ENCODE assay signal across 29 mouse cellular contexts in genomic region chr2:147369561-147369960, GRCm38 (mm10). TPM values are rescaled to one million over a fixed set of nuclear protein-coding genes. Genes with fewer than 3 reads are reported as not detected.
DNase-seq lines count a peak whose midpoint lies in the region; ATAC-seq and TF ChIP-seq lines count a peak whose summit lies in the region.
"Had no signal": no experiment of that assay in that cellular context is flagged by ENCODE, and none has a peak within 500 bp of the region (broad histone marks: within the 10 kb centered on the region; RNA-seq: fewer than 3 reads in every experiment).

No protein-coding gene starts in this region.

- dilution Hi-C loops in CH12.LX (cut with MboI; ENCODE audit: extremely low pct_ligation_motif_present, extremely low pct_unique_long_range_greater_than_20kb, low sequenced_read_pairs), result no loop called here

- H3K36me3 ChIP-seq in hindbrain, embryonic 11.5 days (ENCODE audit: control insufficient read depth, insufficient read depth, low read length), result no peaks in the 10 kb centered on the region
- no peaks in the 10 kb centered on the region for H3K36me3 ChIP-seq in hindbrain, postnatal 0 days (ENCODE audit: insufficient read depth, low read length)
- H3K36me3 ChIP-seq in CH12.LX (replicated peaks in 1 of 2; ENCODE audit: control insufficient read depth in 1 of 2, insufficient read depth in 1 of 2, low read length in 1 of 2), result no peaks in the 10 kb centered on the region
- no peaks in the 10 kb centered on the region for H3K36me3 ChIP-seq in embryonic facial prominence, embryonic 14.5 days (ENCODE audit: control insufficient read depth, insufficient read depth, low read length)
- H3K36me3 ChIP-seq: forebrain, embryonic 12.5 days had no signal

- no peak overlapping the region for H3K27ac ChIP-seq in hindbrain, embryonic 11.5 days (ENCODE audit: low read depth, low read length)
- no peak overlapping the region for H3K27ac ChIP-seq in hindbrain, postnatal 0 days
- H3K27ac ChIP-seq in CH12.LX (ENCODE audit: insufficient read depth, low read depth), result no peak overlapping the region
- no peak overlapping the region for H3K27ac ChIP-seq in embryonic facial prominence, embryonic 14.5 days (replicated peaks; ENCODE audit: low read depth, low read length)
- H3K27ac ChIP-seq: forebrain, embryonic 12.5 days; heart, adult 2 months had no signal

- no peak for ATAC-seq in hindbrain, embryonic 11.5 days (ENCODE audit: low FRiP score)
- ATAC-seq in hindbrain, postnatal 0 days, result no peak
- no peak for ATAC-seq in embryonic facial prominence, embryonic 14.5 days (ENCODE audit: low read depth)
- ATAC-seq: CD4-positive, CD25-positive, alpha-beta regulatory T cell, adult 4 months; lung, postnatal 0 days had no signal

- no peak overlapping the region for H3K4me3 ChIP-seq in hindbrain, embryonic 11.5 days (ENCODE audit: low read depth, low read length)
- H3K4me3 ChIP-seq in hindbrain, postnatal 0 days (ENCODE audit: low read length), result no peak overlapping the region
- H3K4me3 ChIP-seq in CH12.LX (replicated peaks in 1 of 3; ENCODE audit: low read depth in 2 of 3, low read length in 2 of 3, poor library complexity in 1 of 3), result no peak overlapping the region
- no peak overlapping the region for H3K4me3 ChIP-seq in embryonic facial prominence, embryonic 14.5 days (ENCODE audit: low read depth, low read length)
- H3K4me3 ChIP-seq: forebrain, embryonic 12.5 days; heart, adult 2 months had no signal

- H3K9ac ChIP-seq in hindbrain, embryonic 11.5 days (ENCODE audit: low read depth, low read length), result no peak overlapping the region
- no peak overlapping the region for H3K9ac ChIP-seq in hindbrain, postnatal 0 days (replicated peaks; ENCODE audit: low read length)
- no peak overlapping the region for H3K9ac ChIP-seq in CH12.LX (ENCODE audit: insufficient read depth, low read depth)
- no peak overlapping the region for H3K9ac ChIP-seq in embryonic facial prominence, embryonic 14.5 days (ENCODE audit: low read depth, low read length)
- H3K9ac ChIP-seq: forebrain, embryonic 12.5 days had no signal

- H3K79me2 ChIP-seq in CH12.LX (replicated peaks; ENCODE audit: control insufficient read depth, extremely low read depth, insufficient read depth, poor library complexity, severe bottlenecking), result no peaks in the 10 kb centered on the region

- TF ChIP-seq EP300 in CH12.LX (IDR thresholded peaks at IDR 0.05; ENCODE audit: low read length), result no peak

- 0 out of 2 replicates have a peak, but pooled peaks cover 8% of the 10 kb centered on the region for H3K4me1 ChIP-seq in hindbrain, embryonic 11.5 days (replicated peaks; ENCODE audit: control insufficient read depth, insufficient read depth, low read length)
- 0 out of 2 replicates have a peak, but pooled peaks cover 7% of the 10 kb centered on the region for H3K4me1 ChIP-seq in hindbrain, postnatal 0 days (ENCODE audit: insufficient read depth, low read length)
- H3K4me1 ChIP-seq in CH12.LX (ENCODE audit: control insufficient read depth in 1 of 2, insufficient read depth in 2 of 2), result peaks cover 2 to 16% of the 10 kb centered on the region in 2 experiments; a peak in 2 of 4 replicates
- H3K4me1 ChIP-seq in embryonic facial prominence, embryonic 14.5 days (ENCODE audit: control insufficient read depth, insufficient read depth, low read length), result peaks cover 8% of the 10 kb centered on the region; the same call in 1 of the 2 replicates

- TF ChIP-seq CTCF in hindbrain, postnatal 0 days (IDR thresholded peaks at IDR 0.05; ENCODE audit: low read depth), result no peak
- TF ChIP-seq CTCF in CH12.LX (conservative IDR thresholded peaks at IDR 0.05 in 1 of 2, IDR thresholded peaks at IDR 0.05 in 1 of 2; ENCODE audit: low read depth in 2 of 2, low read length in 2 of 2), result no peak

- in situ Hi-C loops in CH12.LX (cut with MboI; ENCODE audit: low pct_ligation_motif_present, low pct_unique_long_range_greater_than_20kb, low sequenced_read_pairs), result no loop called here

- no peak for TF ChIP-seq POLR2A in CH12.LX (IDR thresholded peaks at IDR 0.05; ENCODE audit: low read depth, low read length)

- H3K4me2 ChIP-seq in hindbrain, embryonic 11.5 days (replicated peaks; ENCODE audit: low read depth, low read length), result no peak overlapping the region
- no peak overlapping the region for H3K4me2 ChIP-seq in hindbrain, postnatal 0 days (ENCODE audit: low read depth, low read length)
- peak overlapping the region; percentile 88 for H3K4me2 ChIP-seq in CH12.LX (ENCODE audit: insufficient read depth, low read depth, poor library complexity, severe bottlenecking)
- peak overlapping the region; percentile 19; the same call in 1 of the 2 replicates for H3K4me2 ChIP-seq in embryonic facial prominence, embryonic 14.5 days (ENCODE audit: low read depth, low read length)
- H3K4me2 ChIP-seq: forebrain, embryonic 12.5 days had no signal

- 3% methylated on average over 9 of the region's 9 CpGs for WGBS in hindbrain, embryonic 11.5 days
- 3% methylated on average over 9 of the region's 9 CpGs for WGBS in hindbrain, postnatal 0 days
- 18% methylated on average over 9 of the region's 9 CpGs for WGBS in embryonic facial prominence, embryonic 14.5 days

- TF ChIP-seq RAD21 in CH12.LX (IDR thresholded peaks at IDR 0.05; ENCODE audit: low read depth, low read length), result no peak

- peaks cover 88% of the 10 kb centered on the region for H3K27me3 ChIP-seq in hindbrain, embryonic 11.5 days (ENCODE audit: control insufficient read depth, insufficient read depth, low read length)
- peaks cover 88% of the 10 kb centered on the region for H3K27me3 ChIP-seq in hindbrain, postnatal 0 days (ENCODE audit: insufficient read depth, low read length)
- no peaks in the 10 kb centered on the region for H3K27me3 ChIP-seq in CH12.LX (replicated peaks)
- peaks cover 92% of the 10 kb centered on the region for H3K27me3 ChIP-seq in embryonic facial prominence, embryonic 14.5 days (replicated peaks; ENCODE audit: control insufficient read depth, insufficient read depth, low read length)

- peak; percentile 26 for DNase-seq in embryo, embryonic 11 days
- DNase-seq in embryo, embryonic 10 days (ENCODE audit: low spot score), result no peak
- peak; percentile 42 for DNase-seq in hindbrain, embryonic 11.5 days (ENCODE audit: low spot score)
- DNase-seq in hindbrain, postnatal 0 days (ENCODE audit: low spot score), result no peak
- DNase-seq in CH12.LX (ENCODE audit: extremely low read depth), result no peak
- DNase-seq in embryonic facial prominence, embryonic 14.5 days (ENCODE audit: low spot score), result no peak
- no peak for DNase-seq in layer of hippocampus, postnatal 25 days (ENCODE audit: extremely low spot score in 1 of 2, low spot score in 1 of 2)
- no peak for DNase-seq in cerebellum, adult 9-11 months
- DNase-seq: adrenal gland, adult 8-10 months; cerebellum, adult 8-10 months; gastrocnemius, postnatal 10 days; heart, adult 2 months; heart, postnatal 10 days; kidney, adult 2 months; kidney, postnatal 10 days; liver; right cerebral cortex, postnatal 25 days; thymus, adult 18-20 months; thymus, postnatal 4 days had no signal

- H3K9me3 ChIP-seq in hindbrain, embryonic 11.5 days (ENCODE audit: control insufficient read depth, low read length), result no peaks in the 10 kb centered on the region
- no peaks in the 10 kb centered on the region for H3K9me3 ChIP-seq in hindbrain, postnatal 0 days (ENCODE audit: low read length)
- peaks cover 9% of the 10 kb centered on the region for H3K9me3 ChIP-seq in CH12.LX (replicated peaks; ENCODE audit: low read length)
- H3K9me3 ChIP-seq in embryonic facial prominence, embryonic 14.5 days (ENCODE audit: control insufficient read depth, low read length), result no peaks in the 10 kb centered on the region
- H3K9me3 ChIP-seq: forebrain, embryonic 12.5 days had no signal

TF ChIP-seq in CH12.LX, 34 proteins besides CTCF, POLR2A, EP300 and RAD21:
- TF ChIP-seq CHD2 (IDR thresholded peaks at IDR 0.05; ENCODE audit: low read length), result 0 out of 2 replicates have a peak, but pooled peaks have one; percentile 14
- no peak for TF ChIP-seq SIN3A (IDR thresholded peaks at IDR 0.05; ENCODE audit: low read length)
- no peak for TF ChIP-seq ZMIZ1 (IDR thresholded peaks at IDR 0.05; ENCODE audit: low read depth, low read length)
- no peak for TF ChIP-seq CHD1 (IDR thresholded peaks at IDR 0.05; ENCODE audit: low read depth, low read length)
- no peak for TF ChIP-seq PAX5 (IDR thresholded peaks at IDR 0.05; ENCODE audit: low read length)
- TF ChIP-seq USF1 (IDR thresholded peaks at IDR 0.05; ENCODE audit: low read depth, low read length), result no peak

RNA-seq across cellular contexts. Expression of gene Pax1, which starts 7.8 kb away (rescaled TPM):
- polyA plus RNA-seq in hindbrain, embryonic 11.5 days (2014; fragmentation: Nextera tagmentation; extraction: Ambion mirVana), result 1.9 and 2.5 TPM in 2 replicates
- not detected in 2 replicates for total RNA-seq in hindbrain, postnatal 0 days (2014; rRNA removed)
- polyA plus RNA-seq in hindbrain, postnatal 0 days (2015; fragmentation: Nextera tagmentation; extraction: Ambion mirVana), result not detected in 2 replicates
- total RNA-seq in CH12.LX (2012; rRNA removed), result not detected in 2 replicates
- total RNA-seq in CH12.LX (2014; rRNA removed), result not detected in 2 replicates
- polyA plus RNA-seq in CH12.LX (2012; ENCODE audit: insufficient read length, low read depth), result not detected in 2 replicates
- polyA plus RNA-seq in embryonic facial prominence, embryonic 14.5 days (2014; fragmentation: Nextera tagmentation; extraction: Ambion mirVana), result 7.3 and 9.3 TPM in 2 replicates
- not detected for total RNA-seq in layer of hippocampus, postnatal 25 days (2021)
- total RNA-seq: adrenal gland, adult 8-10 months; common myeloid progenitor, adult 5-6 weeks; heart, adult 2 months; heart, postnatal 10 days; layer of hippocampus, adult 18-20 months; left cerebral cortex, postnatal 25 days; MEL had no signal
- polyA plus RNA-seq: CD4-positive, CD25-positive, alpha-beta regulatory T cell, adult 4 months; liver, embryonic 16.5 days; lung, postnatal 0 days; midbrain, postnatal 0 days; stomach, embryonic 14.5 days had no signal

Comparison
In these comparisons a context has a peak if more than half of its experiments do, and no peak if none do; other contexts are left out.
1. DNase-seq: peak in embryo, embryonic 11 days (single experiment) and hindbrain, embryonic 11.5 days (single experiment); none in embryo, embryonic 10 days (single experiment), hindbrain, postnatal 0 days (single experiment), CH12.LX (single experiment), embryonic facial prominence, embryonic 14.5 days (single experiment), layer of hippocampus, postnatal 25 days (0 of 2) and cerebellum, adult 9-11 months (single experiment).
2. H3K4me2 ChIP-seq: peak in CH12.LX (single experiment) and embryonic facial prominence, embryonic 14.5 days (single experiment); none in hindbrain, embryonic 11.5 days (single experiment) and hindbrain, postnatal 0 days (single experiment).